Mouse (Mus musculus) lung, postnatal 36 days (tissue): Measurements from ENCODE around the gene Wasf3.
"Not testable (repeated sequence)": the region's sequence is repeated elsewhere in the genome, so short reads cannot be mapped to it uniquely, and the experiment has no call there.

ENCODE experiments used
- DNase-seq: peaks from one replicate; pipeline ENCODE4 v3.0.0; 2022; ENCODE audit warnings: mixed read lengths

Gene Wasf3

DNA sequence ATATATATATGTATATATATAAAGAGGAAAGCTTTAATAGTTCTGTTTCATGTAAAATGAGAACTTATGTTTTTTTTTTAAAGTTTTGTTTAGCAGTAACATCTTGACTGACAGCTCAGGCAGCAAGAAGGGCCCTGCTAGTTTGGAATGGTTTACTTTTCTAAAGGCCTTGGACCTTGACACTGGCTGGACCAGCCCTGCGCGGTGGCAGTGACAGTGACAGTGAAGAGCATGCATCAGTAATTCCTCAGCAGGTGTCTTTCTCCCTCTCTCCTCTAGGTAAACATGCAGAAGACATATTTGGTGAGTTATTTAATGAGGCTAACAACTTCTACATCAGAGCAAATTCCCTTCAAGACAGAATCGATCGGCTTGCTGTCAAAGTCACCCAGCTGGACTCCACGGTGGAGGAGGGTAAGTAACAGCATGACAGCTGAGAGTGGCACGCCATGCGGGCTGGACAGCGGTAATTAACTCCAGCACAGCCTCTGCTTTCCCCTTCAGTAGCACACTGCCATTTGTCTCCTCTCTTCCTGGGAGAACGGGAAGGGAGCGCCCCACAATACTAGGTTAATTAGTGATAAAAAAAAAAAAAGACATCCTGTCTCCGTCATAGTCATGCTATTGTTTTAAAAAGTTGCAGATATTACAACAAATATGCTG, 66.9 kb downstream of the Wasf3 start:
- no peak for DNase-seq

DNA sequence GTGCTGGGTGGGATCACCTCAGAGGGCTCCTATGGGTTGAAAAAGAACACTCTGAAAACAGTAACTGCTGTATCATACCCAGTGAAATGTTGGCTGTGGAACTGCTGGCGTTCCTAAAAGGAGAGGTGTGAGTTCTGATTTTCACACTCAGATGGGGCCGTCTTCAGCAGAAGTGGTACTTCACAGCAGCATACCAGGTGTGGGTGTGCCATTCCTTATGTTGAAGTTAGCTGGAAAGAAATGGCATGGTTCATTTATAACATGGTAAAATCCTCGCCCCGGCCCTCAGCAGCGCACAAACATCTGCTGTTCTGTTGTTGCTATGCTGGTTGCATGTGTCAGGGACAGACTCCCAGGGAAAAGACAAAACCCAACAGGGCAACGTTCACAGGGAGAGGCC, 68.8 kb downstream of the Wasf3 start:
- DNase-seq: no peak

- peak; percentile 32 for DNase-seq
Measured at GRCm38 (mm10) chr5:146461612-146462011, 76.8 kb downstream of the Wasf3 start.

GRCm38 (mm10) chr5:146466663-146467062, 81.9 kb downstream of the Wasf3 start:
- no peak for DNase-seq

DNA sequence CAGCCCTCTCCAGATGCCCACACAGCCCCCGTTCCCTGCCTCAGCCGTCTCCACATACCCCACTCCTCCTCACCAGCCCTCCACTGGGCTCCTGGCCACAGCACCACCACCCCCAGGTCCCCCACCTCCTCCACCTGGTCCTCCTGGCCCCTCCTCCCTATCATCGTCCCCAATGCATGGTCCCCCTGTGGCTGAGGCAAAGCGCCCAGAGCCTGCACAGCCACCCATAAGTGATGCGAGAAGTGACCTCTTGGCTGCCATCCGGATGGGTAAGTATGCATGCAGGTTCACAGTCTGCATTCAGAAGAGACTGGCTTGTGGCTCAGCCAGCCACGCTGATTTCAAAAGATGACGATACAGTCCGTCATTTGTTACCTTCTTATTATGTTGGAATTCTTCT, 83.5 kb downstream of the Wasf3 start:
- DNase-seq: no peak

GRCm38 (mm10) chr5:146470821-146471220, 86.0 kb downstream of the Wasf3 start:
- no peak for DNase-seq

- DNase-seq: no peak
Measured at GRCm38 (mm10) chr5:146471311-146471710, 86.5 kb downstream of the Wasf3 start.

- DNase-seq: no peak
Measured at GRCm38 (mm10) chr5:146471821-146472220, 87.0 kb downstream of the Wasf3 start.

GRCm38 (mm10) chr5:146479564-146479963, 94.8 kb downstream of the Wasf3 start:
- peak; percentile 34 for DNase-seq

GRCm38 (mm10) chr5:146481665-146482064, 96.9 kb downstream of the Wasf3 start, which contains the start of gene Gm6408:
TSS of gene Gm6408 (plus strand) at chr5:146481965.
- not testable (repeated sequence) for DNase-seq

GRCm38 (mm10) chr5:146488959-146489358, 104.2 kb downstream of the Wasf3 start:
- peak; percentile 45 for DNase-seq

DNA sequence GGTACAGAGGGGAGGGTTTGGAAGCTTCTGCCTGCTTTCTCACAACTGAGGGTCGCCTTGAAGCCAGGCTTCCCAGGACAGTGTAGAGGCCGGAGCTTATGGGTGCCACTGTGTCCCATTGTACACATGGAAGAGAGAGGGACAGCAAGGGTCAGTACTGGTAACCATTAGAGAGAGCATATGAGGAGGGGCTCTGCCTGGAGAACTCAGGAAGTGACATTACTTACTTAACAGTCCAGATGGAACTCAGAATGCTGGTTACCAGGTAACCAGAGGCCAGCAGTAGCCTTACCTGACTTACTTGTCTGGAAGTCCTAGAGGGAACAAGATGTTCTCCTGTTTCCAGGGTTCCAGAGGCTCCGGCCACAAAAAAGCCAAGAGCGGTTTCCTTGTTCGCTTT, 106.3 kb downstream of the Wasf3 start, which contains the start of gene Gm6370:
Gene Gm6370 (plus strand): TSS at position 301 of the 400 bp plus-strand sequence.
- DNase-seq: not testable (repeated sequence)

DNA sequence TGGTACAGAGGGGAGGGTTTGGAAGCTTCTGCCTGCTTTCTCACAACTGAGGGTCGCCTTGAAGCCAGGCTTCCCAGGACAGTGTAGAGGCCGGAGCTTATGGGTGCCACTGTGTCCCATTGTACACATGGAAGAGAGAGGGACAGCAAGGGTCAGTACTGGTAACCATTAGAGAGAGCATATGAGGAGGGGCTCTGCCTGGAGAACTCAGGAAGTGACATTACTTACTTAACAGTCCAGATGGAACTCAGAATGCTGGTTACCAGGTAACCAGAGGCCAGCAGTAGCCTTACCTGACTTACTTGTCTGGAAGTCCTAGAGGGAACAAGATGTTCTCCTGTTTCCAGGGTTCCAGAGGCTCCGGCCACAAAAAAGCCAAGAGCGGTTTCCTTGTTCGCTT, 117.3 kb downstream of the Wasf3 start, which contains the start of gene 4930449I24Rik:
Gene 4930449I24Rik (plus strand): TSS at position 301 of the 400 bp plus-strand sequence.
- not testable (repeated sequence) for DNase-seq

DNA sequence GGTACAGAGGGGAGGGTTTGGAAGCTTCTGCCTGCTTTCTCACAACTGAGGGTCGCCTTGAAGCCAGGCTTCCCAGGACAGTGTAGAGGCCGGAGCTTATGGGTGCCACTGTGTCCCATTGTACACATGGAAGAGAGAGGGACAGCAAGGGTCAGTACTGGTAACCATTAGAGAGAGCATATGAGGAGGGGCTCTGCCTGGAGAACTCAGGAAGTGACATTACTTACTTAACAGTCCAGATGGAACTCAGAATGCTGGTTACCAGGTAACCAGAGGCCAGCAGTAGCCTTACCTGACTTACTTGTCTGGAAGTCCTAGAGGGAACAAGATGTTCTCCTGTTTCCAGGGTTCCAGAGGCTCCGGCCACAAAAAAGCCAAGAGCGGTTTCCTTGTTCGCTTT, 129.0 kb downstream of the Wasf3 start, which contains the start of gene Gm3402:
Gene Gm3402 (plus strand): TSS at position 301 of the 400 bp plus-strand sequence.
- not testable (repeated sequence) for DNase-seq
